Mouse (Mus musculus) MEL (cell line): ENCODE results near the gene Tspan18. TPM values are rescaled to one million over a fixed set of nuclear protein-coding genes. Genes with fewer than 3 reads are reported as not detected.
A peak's percentile ranks its signal among the peaks of the same experiment; 100 is the strongest.

Source experiments
- DNase-seq: peaks from one replicate; pipeline ENCODE4 v3.0.0; 2011; ENCODE audit warnings: low read depth, low spot score
- H3K27ac ChIP-seq: 2 replicates; pipeline ENCODE4 v1.5.1; 2012; ENCODE audit warnings: low read depth, mild to moderate bottlenecking, control low read depth, low read length, moderate library complexity; ENCODE audit not compliant: control insufficient read depth
- H3K27me3 ChIP-seq, 2 experiments: fragments of 150-350 bp in 1 of 2; sonication (generic) in 1 of 2; 2 replicates each; pipeline ENCODE4 v1.6.1; 2012; ENCODE audit warnings: low read length in 2 of 2, mild to moderate bottlenecking in 2 of 2, improper control_type of control experiment in 1 of 2, moderate library complexity in 1 of 2; ENCODE audit not compliant: insufficient read depth in 2 of 2, control insufficient read depth in 1 of 2
- H3K36me3 ChIP-seq, 2 experiments: 2 replicates each; pipeline ENCODE4 v1.6.1; 2012 to 2014; ENCODE audit warnings: low read length in 2 of 2, improper control_type of control experiment in 1 of 2, inconsistent platforms in 1 of 2, mild to moderate bottlenecking in 1 of 2; ENCODE audit not compliant: insufficient read depth in 2 of 2, control insufficient read depth in 1 of 2
- H3K4me1 ChIP-seq, 2 experiments: fragments of 150-350 bp in 1 of 2; sonication (generic) in 1 of 2; 2 replicates each; pipeline ENCODE4 v1.6.1; 2012; ENCODE audit warnings: low read length in 2 of 2, improper control_type of control experiment in 1 of 2, mild to moderate bottlenecking in 1 of 2; ENCODE audit not compliant: insufficient read depth in 2 of 2, control insufficient read depth in 1 of 2
- H3K4me3 ChIP-seq, 2 experiments: fragments of 150-350 bp in 1 of 2; sonication (generic) in 1 of 2; 2 replicates each; pipeline ENCODE4 v1.5.1; 2012; ENCODE audit warnings: low read depth in 2 of 2, low read length in 2 of 2, mild to moderate bottlenecking in 2 of 2, moderate library complexity in 2 of 2, control low read depth in 1 of 2, improper control_type of control experiment in 1 of 2; ENCODE audit not compliant: control insufficient read depth in 1 of 2, insufficient read depth in 1 of 2
- H3K79me2 ChIP-seq: 2 replicates; pipeline ENCODE4 v1.6.1; 2012; ENCODE audit warnings: mild to moderate bottlenecking, low read length, moderate library complexity; ENCODE audit not compliant: control insufficient read depth, poor library complexity, insufficient read depth
- H3K9ac ChIP-seq: 2 replicates; pipeline ENCODE4 v1.6.1; 2012; ENCODE audit warnings: low read depth, mild to moderate bottlenecking, control low read depth, low read length, moderate library complexity; ENCODE audit not compliant: control insufficient read depth, poor library complexity, severe bottlenecking
- H3K9me3 ChIP-seq: fragments of 150-350 bp; sonication (generic); replicated peaks from 2 replicates; pipeline ENCODE4 v1.6.1; 2012; ENCODE audit warnings: mild to moderate bottlenecking, low read length, improper control_type of control experiment, moderate library complexity; ENCODE audit not compliant: insufficient read depth
- BHLHE40 ChIP-seq: IDR thresholded peaks from 2 replicates; pipeline ENCODE4 v1.6.1; 2012; ENCODE audit warnings: low read depth, mild to moderate bottlenecking, inconsistent platforms, low read length, improper control_type of control experiment, borderline replicate concordance
- CTCF ChIP-seq, 3 experiments: IDR thresholded peaks in 2 of 3; conservative IDR thresholded peaks in 1 of 3; 2 replicates each; pipeline ENCODE4 v1.5.1; 2011 to 2012; ENCODE audit warnings: low read length in 3 of 3, low read depth in 2 of 3, mild to moderate bottlenecking in 2 of 3, improper control_type of control experiment in 1 of 3, inconsistent platforms in 1 of 3, mixed read lengths in 1 of 3, moderate library complexity in 1 of 3; ENCODE audit not compliant: control insufficient read depth in 1 of 3, insufficient read depth in 1 of 3, poor library complexity in 1 of 3, severe bottlenecking in 1 of 3
- ELF1 ChIP-seq: IDR thresholded peaks from 2 replicates; pipeline ENCODE4 v1.6.1; 2014; ENCODE audit warnings: low read depth, mild to moderate bottlenecking, inconsistent platforms, low read length, improper control_type of control experiment, moderate library complexity
- EP300 ChIP-seq, 2 experiments: IDR thresholded peaks; 2 replicates each; pipeline ENCODE4 v1.6.1; 2011; ENCODE audit warnings: improper control_type of control experiment in 2 of 2, low read length in 2 of 2, low read depth in 1 of 2, mild to moderate bottlenecking in 1 of 2
- GATA1 ChIP-seq: IDR thresholded peaks from 2 replicates; pipeline ENCODE4 v1.6.1; 2011; ENCODE audit warnings: low read depth, low read length, improper control_type of control experiment
- JUND ChIP-seq: IDR thresholded peaks from 2 replicates; pipeline ENCODE4 v1.6.1; 2011; ENCODE audit warnings: low read depth, mild to moderate bottlenecking, improper control_type of control experiment, low read length
- KAT2A ChIP-seq: conservative IDR thresholded peaks from 2 replicates; pipeline ENCODE4 v1.6.1; 2012; ENCODE audit warnings: low read depth, low read length, improper control_type of control experiment, inconsistent platforms
- MAFK ChIP-seq: IDR thresholded peaks from 2 replicates; pipeline ENCODE4 v1.6.1; 2011; ENCODE audit warnings: low read depth, mild to moderate bottlenecking, low read length, improper control_type of control experiment, borderline replicate concordance
- MAZ ChIP-seq: IDR thresholded peaks from 2 replicates; pipeline ENCODE4 v1.6.1; 2012; ENCODE audit warnings: low read depth, mild to moderate bottlenecking, inconsistent platforms, low read length, improper control_type of control experiment
- MEF2A ChIP-seq: IDR thresholded peaks from 2 replicates; pipeline ENCODE4 v1.6.1; 2014; ENCODE audit warnings: low read depth, mild to moderate bottlenecking, inconsistent platforms, low read length, improper control_type of control experiment; ENCODE audit not compliant: poor library complexity, insufficient replicate concordance, severe bottlenecking; ENCODE audit errors: extremely low read depth
- MYC ChIP-seq: IDR thresholded peaks from 2 replicates; pipeline ENCODE4 v1.6.1; 2011; ENCODE audit warnings: low read depth, mild to moderate bottlenecking, low read length, improper control_type of control experiment, moderate library complexity
- NRF1 ChIP-seq: IDR thresholded peaks from 2 replicates; pipeline ENCODE4 v1.6.1; 2014; ENCODE audit warnings: low read depth, mild to moderate bottlenecking, inconsistent platforms, low read length, improper control_type of control experiment, moderate library complexity; ENCODE audit not compliant: poor library complexity, insufficient read depth, severe bottlenecking
- POLR2A ChIP-seq, 2 experiments: IDR thresholded peaks; 2 replicates each; pipeline ENCODE4 v1.6.1; 2011 to 2012; ENCODE audit warnings: low read length in 2 of 2, mild to moderate bottlenecking in 2 of 2, control low read depth in 1 of 2, improper control_type of control experiment in 1 of 2, low read depth in 1 of 2, moderate library complexity in 1 of 2; ENCODE audit not compliant: control insufficient read depth in 1 of 2, insufficient read depth in 1 of 2, poor library complexity in 1 of 2
- POLR2AphosphoS5 ChIP-seq: IDR thresholded peaks from 2 replicates; pipeline ENCODE4 v1.6.1; 2012; ENCODE audit warnings: low read depth, borderline replicate concordance, mild to moderate bottlenecking, inconsistent platforms, low read length, moderate library complexity, mixed read lengths
- RCOR1 ChIP-seq: IDR thresholded peaks from 2 replicates; pipeline ENCODE4 v1.6.1; 2012; ENCODE audit warnings: low read depth, mild to moderate bottlenecking, inconsistent platforms, low read length, improper control_type of control experiment
- SIN3A ChIP-seq: IDR thresholded peaks from 2 replicates; pipeline ENCODE4 v1.6.1; 2012; ENCODE audit warnings: low read length, improper control_type of control experiment, inconsistent platforms
- SMC3 ChIP-seq: IDR thresholded peaks from 2 replicates; pipeline ENCODE4 v1.6.1; 2011; ENCODE audit warnings: low read depth, low read length, improper control_type of control experiment
- TAL1 ChIP-seq: IDR thresholded peaks from 2 replicates; pipeline ENCODE4 v1.6.1; 2012; ENCODE audit warnings: mild to moderate bottlenecking, inconsistent platforms, low read length, moderate library complexity, mixed read lengths
- TBP ChIP-seq: IDR thresholded peaks from 2 replicates; pipeline ENCODE4 v1.8.0; 2011; ENCODE audit warnings: low read depth, low read length, improper control_type of control experiment
- TCF12 ChIP-seq: IDR thresholded peaks from 2 replicates; pipeline ENCODE4 v1.6.1; 2014; ENCODE audit warnings: low read depth, mild to moderate bottlenecking, inconsistent platforms, low read length, improper control_type of control experiment, moderate library complexity
- UBTF ChIP-seq: IDR thresholded peaks from 2 replicates; pipeline ENCODE4 v1.6.1; 2012; ENCODE audit warnings: low read depth, mild to moderate bottlenecking, inconsistent platforms, low read length, improper control_type of control experiment, moderate library complexity, borderline replicate concordance; ENCODE audit not compliant: insufficient read depth
- ZKSCAN1 ChIP-seq: IDR thresholded peaks from 2 replicates; pipeline ENCODE4 v1.6.1; 2012; ENCODE audit warnings: low read depth, mild to moderate bottlenecking, inconsistent platforms, low read length, improper control_type of control experiment, moderate library complexity
- ZMIZ1 ChIP-seq: IDR thresholded peaks from 2 replicates; pipeline ENCODE4 v1.6.1; 2012; ENCODE audit warnings: low read depth, mild to moderate bottlenecking, inconsistent platforms, low read length, improper control_type of control experiment, moderate library complexity
- polyA plus RNA-seq, 2 experiments: library from polyadenylated mRNA; stranded (reverse) in 1 of 2; unstranded in 1 of 2; fragments of >175 nt in 1 of 2; fragments of >200 nt in 1 of 2; gene quantifications; 2 replicates each; pipeline versions ENCODE4 v1.2.1 to v1.2.4; 2012; ENCODE audit warnings: low replicate concordance in 2 of 2, low read depth in 1 of 2; ENCODE audit not compliant: insufficient read length in 2 of 2, insufficient read depth in 1 of 2, missing spikeins in 1 of 2
- total RNA-seq: library from RNA; depleted of rRNA; stranded (reverse); fragments of 300-350 nt; gene quantifications from 2 replicates; pipeline ENCODE4 v1.2.3, GENCODE M21; 2012

The Tspan18 gene
- total and polyA plus RNA-seq, 3 experiments: 2.2 to 4.4 TPM; not detected in 1

- DNase-seq: no peak
- Histone ChIP-seq H3K9me3 (no peaks in the 10 kb centered on the region), H3K9ac (no peak overlapping the region)
- TF ChIP-seq MAFK: no peak
- no peak for TF ChIP-seq POLR2AphosphoS5
- no peak for TF ChIP-seq UBTF
- TF ChIP-seq SMC3: no peak
- TF ChIP-seq POLR2A (IDR thresholded peaks at IDR 0.05; ENCODE audit: control insufficient read depth in 1 of 2, insufficient read depth in 1 of 2, low read depth in 1 of 2, low read length in 2 of 2, poor library complexity in 1 of 2): no peak
- no peak for TF ChIP-seq KAT2A
- TF ChIP-seq SIN3A: no peak
- no peak for TF ChIP-seq MAZ
- no peak for TF ChIP-seq TBP
- no peak for TF ChIP-seq MEF2A
- no peak for TF ChIP-seq RCOR1
- TF ChIP-seq, all 39 proteins: peak for 0
- Histone ChIP-seq H3K4me3 (no peak overlapping the region), H3K27me3 (peaks cover 2 to 9% of the 10 kb centered on the region in 2 experiments), H3K27ac (no peak overlapping the region), H3K79me2 (no peaks in the 10 kb centered on the region), H3K4me1 (peaks cover 0 to 5% of the 10 kb centered on the region in 2 experiments; a peak in 1 of 4 replicates), H3K36me3 (no peaks in the 10 kb centered on the region)
These were observed 140.5 kb downstream of the Tspan18 start for GRCm38 (mm10) chr2:93193806-93194205.

GRCm38 (mm10) chr2:93192671-93193080 lies 141.6 kb downstream of the Tspan18 start:
- Histone ChIP-seq H3K36me3 (no peaks in the 10 kb centered on the region), H3K27ac (no peak overlapping the region), H3K27me3 (peaks cover 2 to 9% of the 10 kb centered on the region in 2 experiments), H3K9ac (no peak overlapping the region), H3K4me3 (no peak overlapping the region), H3K79me2 (no peaks in the 10 kb centered on the region), H3K4me1 (peaks cover 0 to 5% of the 10 kb centered on the region in 2 experiments; a peak in 1 of 4 replicates), H3K9me3 (no peaks in the 10 kb centered on the region)
- TF ChIP-seq TAL1 (no peak), ZKSCAN1 (no peak), TBP (no peak), MYC (no peak), TCF12 (no peak), JUND (no peak), RCOR1 (no peak)
- peak; percentile 16 for DNase-seq

DNA sequence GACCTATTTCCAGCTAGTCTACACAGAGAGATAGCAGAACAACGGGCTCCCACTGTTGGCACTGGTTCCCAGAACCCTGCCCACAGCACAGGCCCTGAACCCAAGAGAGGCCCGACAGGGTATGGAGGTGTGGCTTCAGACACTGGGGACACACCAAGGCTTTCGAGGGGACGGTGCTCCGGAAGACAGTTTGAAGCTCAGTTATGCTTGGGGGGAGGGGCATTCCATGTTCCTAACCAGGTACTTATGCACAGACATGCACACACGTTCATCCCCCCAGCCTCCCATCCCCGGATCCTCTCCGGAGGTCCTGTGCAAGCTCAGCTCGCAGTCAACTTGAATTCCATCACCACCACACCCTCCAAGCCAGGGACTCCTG lies 142.1 kb downstream of the Tspan18 start:
- no peak for DNase-seq
- Histone ChIP-seq H3K4me1 (peaks cover 0 to 5% of the 10 kb centered on the region in 2 experiments; a peak in 1 of 4 replicates), H3K4me3 (no peak overlapping the region), H3K79me2 (no peaks in the 10 kb centered on the region), H3K9me3 (no peaks in the 10 kb centered on the region), H3K9ac (no peak overlapping the region), H3K36me3 (no peaks in the 10 kb centered on the region), H3K27me3 (peaks cover 2 to 9% of the 10 kb centered on the region in 2 experiments), H3K27ac (no peak overlapping the region)
- no peak for TF ChIP-seq BHLHE40
- TF ChIP-seq NRF1: no peak
- TF ChIP-seq MEF2A: no peak
- TF ChIP-seq SIN3A: no peak
- TF ChIP-seq TCF12: no peak
- TF ChIP-seq TBP: no peak
- TF ChIP-seq MYC: no peak
- no peak for TF ChIP-seq POLR2AphosphoS5
- no peak for TF ChIP-seq ELF1
- no peak for TF ChIP-seq GATA1
- TF ChIP-seq ZKSCAN1: no peak
- TF ChIP-seq POLR2A (IDR thresholded peaks at IDR 0.05; ENCODE audit: control insufficient read depth in 1 of 2, insufficient read depth in 1 of 2, low read depth in 1 of 2, low read length in 2 of 2, poor library complexity in 1 of 2): no peak
- TF ChIP-seq EP300 (IDR thresholded peaks at IDR 0.05; ENCODE audit: low read depth in 1 of 2, low read length in 2 of 2): no peak
- no peak for TF ChIP-seq ZMIZ1
- TF ChIP-seq CTCF (IDR thresholded peaks at IDR 0.05 in 2 of 3, conservative IDR thresholded peaks at IDR 0.05 in 1 of 3; ENCODE audit: control insufficient read depth in 1 of 3, insufficient read depth in 1 of 3, low read depth in 2 of 3, low read length in 3 of 3, poor library complexity in 1 of 3, severe bottlenecking in 1 of 3): no peak
- no peak for TF ChIP-seq KAT2A
